Mouse (Mus musculus) MEL (cell line): ENCODE measurements around the gene Fam160a1. TPM values are rescaled to one million over a fixed set of nuclear protein-coding genes. Genes with fewer than 3 reads are reported as not detected.

Experiments used
- DNase-seq: peaks from one replicate; pipeline ENCODE4 v3.0.0; 2011; ENCODE audit warnings: low read depth, low spot score
- H3K27ac ChIP-seq: 2 replicates; pipeline ENCODE4 v1.5.1; 2012; ENCODE audit warnings: low read depth, mild to moderate bottlenecking, control low read depth, low read length, moderate library complexity; ENCODE audit not compliant: control insufficient read depth
- H3K27me3 ChIP-seq, 2 experiments: fragments of 150-350 bp in 1 of 2; sonication (generic) in 1 of 2; 2 replicates each; pipeline ENCODE4 v1.6.1; 2012; ENCODE audit warnings: low read length in 2 of 2, mild to moderate bottlenecking in 2 of 2, improper control_type of control experiment in 1 of 2, moderate library complexity in 1 of 2; ENCODE audit not compliant: insufficient read depth in 2 of 2, control insufficient read depth in 1 of 2
- H3K36me3 ChIP-seq, 2 experiments: 2 replicates each; pipeline ENCODE4 v1.6.1; 2012 to 2014; ENCODE audit warnings: low read length in 2 of 2, improper control_type of control experiment in 1 of 2, inconsistent platforms in 1 of 2, mild to moderate bottlenecking in 1 of 2; ENCODE audit not compliant: insufficient read depth in 2 of 2, control insufficient read depth in 1 of 2
- H3K4me1 ChIP-seq, 2 experiments: fragments of 150-350 bp in 1 of 2; sonication (generic) in 1 of 2; 2 replicates each; pipeline ENCODE4 v1.6.1; 2012; ENCODE audit warnings: low read length in 2 of 2, improper control_type of control experiment in 1 of 2, mild to moderate bottlenecking in 1 of 2; ENCODE audit not compliant: insufficient read depth in 2 of 2, control insufficient read depth in 1 of 2
- H3K4me3 ChIP-seq, 2 experiments: fragments of 150-350 bp in 1 of 2; sonication (generic) in 1 of 2; 2 replicates each; pipeline ENCODE4 v1.5.1; 2012; ENCODE audit warnings: low read depth in 2 of 2, low read length in 2 of 2, mild to moderate bottlenecking in 2 of 2, moderate library complexity in 2 of 2, control low read depth in 1 of 2, improper control_type of control experiment in 1 of 2; ENCODE audit not compliant: control insufficient read depth in 1 of 2, insufficient read depth in 1 of 2
- H3K79me2 ChIP-seq: 2 replicates; pipeline ENCODE4 v1.6.1; 2012; ENCODE audit warnings: mild to moderate bottlenecking, low read length, moderate library complexity; ENCODE audit not compliant: control insufficient read depth, poor library complexity, insufficient read depth
- H3K9ac ChIP-seq: 2 replicates; pipeline ENCODE4 v1.6.1; 2012; ENCODE audit warnings: low read depth, mild to moderate bottlenecking, control low read depth, low read length, moderate library complexity; ENCODE audit not compliant: control insufficient read depth, poor library complexity, severe bottlenecking
- H3K9me3 ChIP-seq: fragments of 150-350 bp; sonication (generic); replicated peaks from 2 replicates; pipeline ENCODE4 v1.6.1; 2012; ENCODE audit warnings: mild to moderate bottlenecking, low read length, improper control_type of control experiment, moderate library complexity; ENCODE audit not compliant: insufficient read depth
- CHD1 ChIP-seq: IDR thresholded peaks from 2 replicates; pipeline ENCODE4 v1.6.1; 2012; ENCODE audit warnings: low read depth, mild to moderate bottlenecking, inconsistent platforms, low read length, improper control_type of control experiment
- E2F4 ChIP-seq: IDR thresholded peaks from 2 replicates; pipeline ENCODE4 v1.6.1; 2011; ENCODE audit warnings: low read depth, low read length, improper control_type of control experiment, borderline replicate concordance
- GABPA ChIP-seq: IDR thresholded peaks from 2 replicates; pipeline ENCODE4 v1.6.1; 2012; ENCODE audit warnings: low read depth, mild to moderate bottlenecking, inconsistent platforms, low read length, improper control_type of control experiment, moderate library complexity
- KAT2A ChIP-seq: conservative IDR thresholded peaks from 2 replicates; pipeline ENCODE4 v1.6.1; 2012; ENCODE audit warnings: low read depth, low read length, improper control_type of control experiment, inconsistent platforms
- MEF2A ChIP-seq: IDR thresholded peaks from 2 replicates; pipeline ENCODE4 v1.6.1; 2014; ENCODE audit warnings: low read depth, mild to moderate bottlenecking, inconsistent platforms, low read length, improper control_type of control experiment; ENCODE audit not compliant: poor library complexity, insufficient replicate concordance, severe bottlenecking; ENCODE audit errors: extremely low read depth
- POLR2A ChIP-seq, 2 experiments: IDR thresholded peaks; 2 replicates each; pipeline ENCODE4 v1.6.1; 2011 to 2012; ENCODE audit warnings: low read length in 2 of 2, mild to moderate bottlenecking in 2 of 2, control low read depth in 1 of 2, improper control_type of control experiment in 1 of 2, low read depth in 1 of 2, moderate library complexity in 1 of 2; ENCODE audit not compliant: control insufficient read depth in 1 of 2, insufficient read depth in 1 of 2, poor library complexity in 1 of 2
- RCOR1 ChIP-seq: IDR thresholded peaks from 2 replicates; pipeline ENCODE4 v1.6.1; 2012; ENCODE audit warnings: low read depth, mild to moderate bottlenecking, inconsistent platforms, low read length, improper control_type of control experiment
- TAL1 ChIP-seq: IDR thresholded peaks from 2 replicates; pipeline ENCODE4 v1.6.1; 2012; ENCODE audit warnings: mild to moderate bottlenecking, inconsistent platforms, low read length, moderate library complexity, mixed read lengths
- ZC3H11A ChIP-seq: IDR thresholded peaks from 2 replicates; pipeline ENCODE4 v1.6.1; 2012; ENCODE audit warnings: low read depth, mild to moderate bottlenecking, inconsistent platforms, low read length, improper control_type of control experiment
- ZKSCAN1 ChIP-seq: IDR thresholded peaks from 2 replicates; pipeline ENCODE4 v1.6.1; 2012; ENCODE audit warnings: low read depth, mild to moderate bottlenecking, inconsistent platforms, low read length, improper control_type of control experiment, moderate library complexity
- polyA plus RNA-seq, 2 experiments: library from polyadenylated mRNA; stranded (reverse) in 1 of 2; unstranded in 1 of 2; fragments of >175 nt in 1 of 2; fragments of >200 nt in 1 of 2; gene quantifications; 2 replicates each; pipeline versions ENCODE4 v1.2.1 to v1.2.4; 2012; ENCODE audit warnings: low replicate concordance in 2 of 2, low read depth in 1 of 2; ENCODE audit not compliant: insufficient read length in 2 of 2, insufficient read depth in 1 of 2, missing spikeins in 1 of 2
- total RNA-seq: library from RNA; depleted of rRNA; stranded (reverse); fragments of 300-350 nt; gene quantifications from 2 replicates; pipeline ENCODE4 v1.2.3, GENCODE M21; 2012; rRNA removed

Fam160a1 gene
- total RNA-seq (not detected in 2 replicates), polyA plus RNA-seq (not detected)

DNA sequence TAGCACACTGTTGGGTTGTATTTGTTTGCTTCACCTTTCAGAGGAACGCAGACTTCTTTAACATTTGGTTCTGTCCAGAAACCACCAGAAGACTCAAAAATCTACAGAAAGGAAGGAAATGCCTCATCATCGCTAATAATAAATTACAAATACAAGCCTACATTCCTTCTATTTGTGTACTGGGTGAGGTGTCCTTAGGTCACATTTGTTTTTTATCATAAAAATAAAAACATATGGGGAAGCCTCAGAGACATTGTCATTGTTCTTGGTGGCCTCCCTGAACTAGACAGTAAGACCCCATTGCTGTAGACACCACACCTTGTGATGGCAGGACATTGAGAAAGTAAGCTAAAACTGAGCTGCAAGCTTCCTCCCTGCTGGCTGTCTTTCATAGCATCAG lies at the start of gene Fam160a1:
Gene Fam160a1 (minus strand): TSS at position 101 of the 400 bp plus-strand sequence.
- no peaks in the 10 kb centered on the region; a peak in 1 of 4 replicates for H3K27me3 ChIP-seq
- H3K4me3 ChIP-seq: no peak within 1 kb of the TSS
- H3K79me2 ChIP-seq: no peaks in the 10 kb centered on the region
- TF ChIP-seq POLR2A (IDR thresholded peaks at IDR 0.05; ENCODE audit: control insufficient read depth in 1 of 2, insufficient read depth in 1 of 2, low read depth in 1 of 2, low read length in 2 of 2, poor library complexity in 1 of 2): no peak
- TF ChIP-seq MEF2A: no peak
- no peak within 1 kb of the TSS for H3K9ac ChIP-seq
- no peak for DNase-seq
- no peaks in the 10 kb centered on the region for H3K4me1 ChIP-seq
- H3K27ac ChIP-seq: no peak within 1 kb of the TSS
- H3K36me3 ChIP-seq: no peaks in the 10 kb centered on the region
- no peaks in the 10 kb centered on the region for H3K9me3 ChIP-seq

DNA sequence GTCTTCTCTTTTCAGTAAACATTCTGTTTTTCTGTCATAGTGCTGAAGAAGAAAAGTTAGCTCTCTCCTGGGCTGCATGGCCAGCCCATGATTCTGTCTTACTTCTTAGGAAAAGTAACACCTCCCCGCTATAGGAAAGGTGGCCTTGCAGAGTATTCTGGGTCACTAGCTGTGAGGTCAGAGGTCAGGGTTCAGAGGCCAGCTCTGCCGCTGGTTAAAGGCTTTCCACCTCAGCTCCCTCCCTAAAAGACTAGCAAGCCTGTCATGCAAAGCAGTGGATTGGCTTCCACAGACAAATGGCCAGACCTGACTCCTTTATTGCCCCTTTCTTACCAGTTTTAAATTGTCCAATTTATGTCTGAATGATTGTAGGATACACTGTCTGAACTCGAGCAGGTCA lies 46.9 kb upstream of the Fam160a1 start:
- H3K27ac ChIP-seq: no peak overlapping the region
- no peaks in the 10 kb centered on the region for H3K9me3 ChIP-seq
- TF ChIP-seq CHD1 (no peak), TAL1 (no peak), ZC3H11A (no peak), KAT2A (no peak)
- H3K9ac ChIP-seq: no peak overlapping the region
- no peak for DNase-seq
- no peaks in the 10 kb centered on the region; a peak in 1 of 4 replicates for H3K27me3 ChIP-seq
- H3K79me2 ChIP-seq: no peaks in the 10 kb centered on the region
- peaks cover 0 to 2% of the 10 kb centered on the region in 2 experiments; a peak in 2 of 4 replicates for H3K36me3 ChIP-seq
- H3K4me3 ChIP-seq: no peak overlapping the region
- no peaks in the 10 kb centered on the region; a peak in 1 of 4 replicates for H3K4me1 ChIP-seq

DNA sequence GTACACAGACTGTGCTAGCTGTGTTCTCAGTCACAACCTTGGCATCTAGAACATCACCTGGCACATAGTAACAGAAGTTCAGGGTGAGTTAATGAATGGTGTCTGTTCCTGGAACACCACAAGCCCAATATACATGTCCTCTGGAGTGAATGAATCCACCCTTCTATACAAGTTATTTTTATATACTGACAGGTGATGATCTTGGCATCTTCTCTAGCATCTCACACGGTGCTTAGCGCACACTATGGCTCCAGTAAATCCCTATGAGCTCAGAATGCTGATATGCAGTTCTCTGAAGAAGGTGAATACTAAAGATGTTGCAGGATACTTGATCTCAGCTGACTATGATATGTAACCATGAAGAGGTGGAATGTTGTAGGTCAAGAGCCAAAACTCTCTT lies 45.8 kb upstream of the Fam160a1 start:
- no peaks in the 10 kb centered on the region for H3K79me2 ChIP-seq
- H3K9me3 ChIP-seq: no peaks in the 10 kb centered on the region
- no peak for DNase-seq
- no peaks in the 10 kb centered on the region; a peak in 1 of 4 replicates for H3K4me1 ChIP-seq
- peaks cover 0 to 2% of the 10 kb centered on the region in 2 experiments; a peak in 2 of 4 replicates for H3K36me3 ChIP-seq
- H3K27ac ChIP-seq: no peak overlapping the region
- no peaks in the 10 kb centered on the region; a peak in 1 of 4 replicates for H3K27me3 ChIP-seq
- H3K9ac ChIP-seq: no peak overlapping the region
- H3K4me3 ChIP-seq: no peak overlapping the region
- no peak for TF ChIP-seq ZKSCAN1
- TF ChIP-seq GABPA: no peak
- TF ChIP-seq E2F4: no peak
- no peak for TF ChIP-seq CHD1
- no peak for TF ChIP-seq RCOR1
